Mouse (Mus musculus): ENCODE measurements around the gene Pi4k2a. TPM values are rescaled to one million over a fixed set of nuclear protein-coding genes. Genes with fewer than 3 reads are reported as not detected.

Pi4k2a gene
- polyA plus RNA-seq, 1 experiment from 2014 or later, result 24.2 TPM

DNA sequence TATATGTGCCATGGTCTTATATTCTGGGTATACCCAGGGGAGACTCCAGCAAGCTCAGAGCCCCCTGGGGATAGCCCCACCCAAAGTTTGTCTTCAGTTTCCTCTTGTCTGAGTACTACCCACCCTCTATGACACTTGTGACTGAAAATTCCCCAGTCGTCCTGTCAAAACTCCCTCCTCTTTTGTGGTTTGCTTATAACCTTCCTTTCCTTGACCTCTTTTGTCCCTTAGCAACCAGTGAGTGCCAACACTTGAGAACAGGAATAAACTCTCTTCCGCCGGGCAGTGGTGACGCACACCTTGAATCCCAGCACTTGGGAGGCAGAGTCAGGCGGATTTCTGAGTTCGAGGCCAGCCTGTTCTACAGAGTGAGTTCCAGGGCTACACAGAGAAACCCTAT is 53.8 kb downstream of the Pi4k2a start:
- DNase-seq (ENCODE audit: low spot score) (peak; percentile 90), ATAC-seq (peak; percentile 10; the same call in 1 of the 2 replicates)
- TF ChIP-seq CTCF (IDR thresholded peaks at IDR 0.05) (no peak), EP300 (IDR thresholded peaks at IDR 0.05) (no peak)
- Histone ChIP-seq H3K27me3 (replicated peaks; ENCODE audit: insufficient read depth, low read length) (no peaks in the 10 kb centered on the region), H3K27ac (ENCODE audit: low read length) (peak overlapping the region; percentile 83; the same call in 1 of the 2 replicates), H3K36me3 (ENCODE audit: insufficient read depth, low read length) (no peaks in the 10 kb centered on the region), H3K4me2 (replicated peaks; ENCODE audit: low read depth, low read length) (no peak overlapping the region), H3K9me3 (ENCODE audit: low read length) (no peaks in the 10 kb centered on the region), H3K4me3 (ENCODE audit: low read depth, low read length) (no peak overlapping the region), H3K4me1 (ENCODE audit: insufficient read depth, low read depth, low read length) (peaks cover 25% of the 10 kb centered on the region), H3K9ac (replicated peaks; ENCODE audit: low read depth) (no peak overlapping the region)
- WGBS, result 30% methylated on average over 6 of the region's 6 CpGs

DNA sequence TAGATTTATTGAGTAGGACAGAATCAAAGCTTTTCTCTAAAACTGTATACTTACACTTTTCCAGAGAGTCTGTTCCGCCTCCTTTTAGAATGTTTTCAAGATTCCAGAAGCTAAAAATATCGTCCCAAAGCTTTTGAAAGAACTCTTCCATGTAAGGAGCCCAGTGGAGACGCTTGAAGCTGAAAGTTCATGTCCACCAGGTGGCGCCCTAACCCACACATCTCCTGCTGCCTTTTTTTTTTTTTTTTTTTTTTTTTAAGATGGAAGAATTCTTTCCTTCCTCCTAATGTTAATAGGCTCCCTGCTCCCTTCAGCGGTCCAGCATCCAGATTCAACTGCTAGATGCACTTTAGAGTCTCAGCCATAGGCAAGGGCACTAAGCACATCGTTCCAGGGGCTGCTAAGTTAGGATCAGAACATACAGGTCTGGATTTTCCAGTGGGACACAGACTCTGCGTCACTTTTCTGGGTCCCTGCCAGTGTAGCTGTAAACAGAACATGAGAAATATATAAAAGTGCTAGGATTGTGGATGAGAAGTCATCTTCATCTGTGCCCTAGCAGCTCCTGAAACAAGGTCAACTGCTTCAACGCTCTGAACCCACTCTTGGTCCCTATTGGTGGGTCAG is 54.4 kb downstream of the Pi4k2a start:
- Histone ChIP-seq H3K4me2 (replicated peaks; ENCODE audit: low read depth, low read length) (no peak overlapping the region), H3K4me1 (ENCODE audit: insufficient read depth, low read depth, low read length) (peaks cover 31% of the 10 kb centered on the region), H3K9ac (replicated peaks; ENCODE audit: low read depth) (no peak overlapping the region), H3K27ac (ENCODE audit: low read length) (peak overlapping the region; percentile 83), H3K4me3 (ENCODE audit: low read depth, low read length) (no peak overlapping the region), H3K27me3 (replicated peaks; ENCODE audit: insufficient read depth, low read length) (no peaks in the 10 kb centered on the region), H3K36me3 (ENCODE audit: insufficient read depth, low read length) (no peaks in the 10 kb centered on the region), H3K9me3 (ENCODE audit: low read length) (no peaks in the 10 kb centered on the region)
- WGBS, result 11% methylated on average over 8 of the region's 8 CpGs
- peak; percentile 77 for TF ChIP-seq CTCF (IDR thresholded peaks at IDR 0.05)
- peak; percentile 4; the same call in 1 of the 2 replicates for TF ChIP-seq EP300 (IDR thresholded peaks at IDR 0.05)
- no peak for ATAC-seq
- DNase-seq (ENCODE audit: low spot score), result peak; percentile 93

DNA sequence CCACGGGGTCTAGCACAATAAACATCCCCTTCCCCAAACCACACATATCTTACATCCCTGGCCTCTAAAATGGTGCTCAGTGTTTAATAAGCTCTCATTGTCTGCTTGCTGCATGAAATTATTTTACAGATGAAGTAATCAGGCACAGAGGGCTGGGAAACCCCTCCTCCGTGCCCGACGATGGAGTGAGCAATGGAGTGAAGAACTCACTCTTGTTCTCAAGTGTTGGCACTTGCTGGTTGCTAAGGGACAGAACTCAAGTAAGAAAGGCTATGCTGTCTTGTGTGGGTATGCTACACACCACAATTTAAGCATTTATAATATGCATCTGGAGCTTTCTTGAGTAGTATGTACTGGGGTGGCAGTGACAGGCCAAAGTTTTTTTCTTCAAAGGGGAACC is 54.9 kb downstream of the Pi4k2a start:
- H3K4me1 ChIP-seq (ENCODE audit: insufficient read depth, low read depth, low read length), result peaks cover 37% of the 10 kb centered on the region
- H3K9ac ChIP-seq (replicated peaks; ENCODE audit: low read depth), result no peak overlapping the region
- no peaks in the 10 kb centered on the region for H3K27me3 ChIP-seq (replicated peaks; ENCODE audit: insufficient read depth, low read length)
- WGBS, result 34% methylated on average over 4 of the region's 4 CpGs
- no peaks in the 10 kb centered on the region for H3K9me3 ChIP-seq (ENCODE audit: low read length)
- DNase-seq (ENCODE audit: low spot score) (peak; percentile 89), ATAC-seq (peak; percentile 57)
- no peak overlapping the region for H3K4me2 ChIP-seq (replicated peaks; ENCODE audit: low read depth, low read length)
- TF ChIP-seq CTCF (IDR thresholded peaks at IDR 0.05), result no peak
- TF ChIP-seq EP300 (IDR thresholded peaks at IDR 0.05), result peak; percentile 43
- no peaks in the 10 kb centered on the region for H3K36me3 ChIP-seq (ENCODE audit: insufficient read depth, low read length)
- peak overlapping the region; percentile 97 for H3K27ac ChIP-seq (ENCODE audit: low read length)
- H3K4me3 ChIP-seq (ENCODE audit: low read depth, low read length), result no peak overlapping the region

DNA sequence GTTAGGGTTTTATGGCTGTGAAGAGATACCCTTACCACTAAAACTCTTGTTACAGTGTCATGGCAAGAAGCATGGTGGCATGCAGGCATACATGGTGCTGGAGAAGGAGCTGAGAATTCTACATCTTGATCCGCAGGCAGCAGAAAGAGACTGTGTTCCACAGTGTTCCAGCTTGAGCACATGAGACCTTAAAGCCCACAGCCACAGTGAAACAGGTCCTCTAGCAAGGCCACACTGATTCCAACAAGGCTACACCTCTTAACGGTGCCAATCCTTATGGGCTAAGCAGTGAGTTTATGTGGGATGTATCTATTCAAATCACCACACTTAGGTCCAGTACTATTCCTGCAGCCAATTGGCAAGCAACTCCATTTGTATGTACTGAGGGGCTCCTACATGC is 55.5 kb downstream of the Pi4k2a start:
- no peaks in the 10 kb centered on the region for H3K27me3 ChIP-seq (replicated peaks; ENCODE audit: insufficient read depth, low read length)
- WGBS, result 89% methylated on average over 2 of the region's 2 CpGs
- no peak for TF ChIP-seq CTCF (IDR thresholded peaks at IDR 0.05)
- no peak for TF ChIP-seq EP300 (IDR thresholded peaks at IDR 0.05)
- no peak for ATAC-seq
- H3K36me3 ChIP-seq (ENCODE audit: insufficient read depth, low read length), result no peaks in the 10 kb centered on the region
- H3K27ac ChIP-seq (ENCODE audit: low read length), result peak overlapping the region; percentile 97
- H3K9me3 ChIP-seq (ENCODE audit: low read length), result no peaks in the 10 kb centered on the region
- H3K4me3 ChIP-seq (ENCODE audit: low read depth, low read length), result no peak overlapping the region
- DNase-seq (ENCODE audit: low spot score), result no peak
- no peak overlapping the region for H3K4me2 ChIP-seq (replicated peaks; ENCODE audit: low read depth, low read length)
- H3K4me1 ChIP-seq (ENCODE audit: insufficient read depth, low read depth, low read length), result peaks cover 41% of the 10 kb centered on the region
- H3K9ac ChIP-seq (replicated peaks; ENCODE audit: low read depth), result no peak overlapping the region

DNA sequence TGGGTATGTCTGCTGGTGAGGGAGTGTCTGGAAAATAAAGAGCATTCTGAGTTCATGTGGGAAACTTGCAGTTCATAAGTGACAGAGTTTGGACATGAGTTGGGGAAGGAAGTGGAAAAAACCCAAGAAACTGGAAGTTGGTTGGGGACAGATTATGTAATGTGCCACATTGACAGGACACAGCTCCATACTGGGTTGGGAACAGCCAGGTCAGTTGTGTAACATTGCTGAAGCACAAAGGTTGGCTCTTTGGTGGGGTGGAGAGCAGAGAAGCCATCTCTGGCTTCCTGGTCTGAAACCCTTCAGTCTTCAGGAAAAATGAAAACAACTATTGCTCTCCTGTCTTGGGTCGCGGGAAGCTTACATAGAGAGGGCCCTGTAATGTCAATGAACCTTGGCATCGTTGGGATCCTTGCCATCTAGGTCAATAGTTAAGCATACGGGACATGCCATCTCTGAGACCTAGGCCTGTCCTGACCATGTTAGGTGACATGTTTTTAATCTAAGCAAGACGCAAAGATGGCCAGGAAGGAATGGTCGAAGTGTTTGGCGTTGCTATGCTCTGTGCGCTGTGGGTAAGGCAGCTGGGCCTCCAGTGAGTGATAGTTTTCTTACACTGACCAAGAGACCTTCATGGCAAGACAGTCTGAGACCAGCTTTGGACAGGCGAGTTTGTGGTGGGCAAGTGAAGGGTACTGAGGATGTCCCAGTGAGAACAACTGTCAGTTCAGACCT is 56.2 kb downstream of the Pi4k2a start:
- Histone ChIP-seq H3K4me3 (ENCODE audit: low read depth, low read length) (no peak overlapping the region), H3K4me2 (replicated peaks; ENCODE audit: low read depth, low read length) (peak overlapping the region; percentile 90), H3K27ac (ENCODE audit: low read length) (peak overlapping the region; percentile 97), H3K4me1 (ENCODE audit: insufficient read depth, low read depth, low read length) (peaks cover 41% of the 10 kb centered on the region), H3K9me3 (ENCODE audit: low read length) (no peaks in the 10 kb centered on the region), H3K27me3 (replicated peaks; ENCODE audit: insufficient read depth, low read length) (no peaks in the 10 kb centered on the region), H3K36me3 (ENCODE audit: insufficient read depth, low read length) (no peaks in the 10 kb centered on the region), H3K9ac (replicated peaks; ENCODE audit: low read depth) (no peak overlapping the region)
- TF ChIP-seq CTCF (IDR thresholded peaks at IDR 0.05) (no peak), EP300 (IDR thresholded peaks at IDR 0.05) (peak; percentile 66)
- DNase-seq (ENCODE audit: low spot score) (peak; percentile 79), ATAC-seq (no peak)
- WGBS, result 85% methylated on average over 9 of the region's 9 CpGs

DNA sequence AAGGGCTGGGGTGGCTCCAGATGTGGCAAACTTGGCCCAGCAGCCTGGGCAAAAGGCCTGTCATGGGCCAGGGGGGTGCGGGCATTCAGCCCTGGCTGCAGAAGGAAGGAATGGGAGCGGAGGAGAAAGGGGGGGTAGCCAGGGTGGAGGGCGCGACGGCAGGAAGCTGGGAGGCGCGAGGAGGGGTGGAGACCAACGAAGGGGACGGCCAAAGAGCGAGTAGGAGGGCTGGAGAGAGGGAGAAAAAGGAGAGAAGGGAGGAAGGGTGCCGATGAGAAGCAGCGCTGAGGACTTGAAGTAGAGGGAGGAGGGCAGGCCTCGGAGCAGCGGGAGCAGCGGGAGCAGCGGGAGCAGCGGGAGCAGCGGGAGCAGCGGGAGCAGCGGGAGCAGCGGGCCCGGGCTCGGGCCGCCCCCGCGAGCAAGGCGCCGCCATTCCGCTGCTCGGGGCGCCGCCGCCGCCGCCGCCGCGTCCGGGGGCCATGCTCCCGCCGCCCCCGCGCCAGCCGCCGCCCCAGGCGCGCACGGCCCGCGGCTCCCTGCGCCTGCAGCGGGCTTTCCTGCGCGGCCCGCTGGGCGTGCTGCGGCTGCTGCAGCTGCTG is 57.0 kb downstream of the Pi4k2a start, which contains the start of gene Marveld1:
Gene Marveld1 (plus strand): TSS at position 231 of the 599 bp plus-strand sequence.
- peak within 1 kb of the TSS; percentile 75 for H3K4me3 ChIP-seq (ENCODE audit: low read depth, low read length)
- no peaks in the 10 kb centered on the region for H3K9me3 ChIP-seq (ENCODE audit: low read length)
- peak within 1 kb of the TSS; percentile 97 for H3K27ac ChIP-seq (ENCODE audit: low read length)
- TF ChIP-seq CTCF (IDR thresholded peaks at IDR 0.05) (peak; percentile 16; the same call in 1 of the 2 replicates), EP300 (IDR thresholded peaks at IDR 0.05) (peak; percentile 34; the same call in 1 of the 2 replicates)
- H3K4me2 ChIP-seq (replicated peaks; ENCODE audit: low read depth, low read length), result peak within 1 kb of the TSS; percentile 90
- H3K9ac ChIP-seq (replicated peaks; ENCODE audit: low read depth), result peak within 1 kb of the TSS; percentile 87
- peak; percentile 97 for DNase-seq (ENCODE audit: low spot score)
- WGBS, result 2% methylated on average over 37 of the region's 57 CpGs
- peak; percentile 69 for ATAC-seq
- no peaks in the 10 kb centered on the region for H3K36me3 ChIP-seq (ENCODE audit: insufficient read depth, low read length)
- H3K4me1 ChIP-seq (ENCODE audit: insufficient read depth, low read depth, low read length), result peaks cover 41% of the 10 kb centered on the region
- no peaks in the 10 kb centered on the region for H3K27me3 ChIP-seq (replicated peaks; ENCODE audit: insufficient read depth, low read length)

All from lung, postnatal 0 days (tissue).